Mouse (Mus musculus) kidney, adult 2 months (tissue): Measurements from ENCODE around the gene Pnmal1.

Experiments
- CTCF ChIP-seq: fragments of 200-500 bp; conservative IDR thresholded peaks from 2 replicates; pipeline ENCODE4 v1.5.1; 2011; ENCODE audit warnings: low read depth, mild to moderate bottlenecking, control low read depth, low read length, moderate library complexity, mixed read lengths; ENCODE audit not compliant: insufficient read depth, insufficient read length
- POLR2A ChIP-seq: fragments of 200-500 bp; IDR thresholded peaks from one replicate; pipeline ENCODE4 v1.6.1; 2011; ENCODE audit warnings: low read depth, low read length, control low read depth

DNA sequence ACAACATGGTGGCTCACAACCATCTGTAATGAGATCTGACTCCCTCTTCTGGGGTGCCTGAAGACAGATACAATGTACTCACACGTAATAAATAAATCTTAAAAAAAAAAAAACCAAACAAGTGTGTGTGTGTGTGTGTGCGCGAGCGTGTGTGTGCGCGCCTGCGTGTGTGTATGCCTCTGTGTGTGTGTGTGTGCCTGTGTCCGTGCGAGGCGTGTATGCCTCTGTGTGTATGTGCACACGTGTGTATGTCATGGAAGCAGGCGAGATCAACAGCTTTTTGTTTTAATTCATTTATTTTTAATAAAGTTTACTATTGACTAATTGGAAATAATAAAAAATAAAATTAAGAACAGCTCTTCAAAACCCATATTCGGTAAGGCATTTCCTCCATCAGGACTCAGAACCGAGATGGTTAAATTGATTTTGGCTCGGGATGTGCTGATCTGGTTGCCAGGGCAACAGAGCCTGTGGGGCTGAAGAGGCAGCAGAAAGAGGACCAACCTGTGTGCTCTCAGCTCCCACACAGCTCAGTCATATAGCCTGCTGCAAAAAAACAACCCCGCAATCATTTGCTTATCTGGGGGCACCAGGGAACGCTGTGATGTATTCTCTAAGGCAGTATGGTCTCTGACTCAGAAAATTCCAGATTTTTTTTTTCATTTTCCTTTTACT lies 21.2 kb upstream of the Pnmal1 start:
- TF ChIP-seq POLR2A (no peak), CTCF (no peak)
